Mouse (Mus musculus) liver, embryonic 14.5 days (tissue): ENCODE measurements around the gene Porcn. TPM values are rescaled to one million over a fixed set of nuclear protein-coding genes. Genes with fewer than 3 reads are reported as not detected.

ENCODE experiments used
- ATAC-seq: fragments of 200-750 bp; cut with Nextera tagmentation; 2 replicates; pipeline ENCODE4 v1.8.0; 2017; ENCODE audit warnings: moderate number of reproducible peaks, mild to moderate bottlenecking, moderate library complexity; ENCODE audit not compliant: insufficient read depth
- DNase-seq, 3 experiments: peaks; one replicate each; pipeline ENCODE4 v3.0.0-alpha.2; 2012 to 2013; ENCODE audit warnings: low read depth in 3 of 3, low spot score in 3 of 3
- H3K27ac ChIP-seq: fragments of 300-500 bp; sonication (generic); 2 replicates; pipeline ENCODE4 v1.5.1; 2014; ENCODE audit warnings: moderate library complexity, mild to moderate bottlenecking, control low read depth, inconsistent platforms
- H3K27me3 ChIP-seq: fragments of 300-500 bp; sonication (generic); 2 replicates; pipeline ENCODE4 v1.6.1; 2014; ENCODE audit warnings: mild to moderate bottlenecking, low read length, moderate library complexity; ENCODE audit not compliant: control insufficient read depth, insufficient read depth
- H3K36me3 ChIP-seq: fragments of 300-500 bp; sonication (generic); replicated peaks from 2 replicates; pipeline ENCODE4 v1.6.1; 2014; ENCODE audit warnings: low read depth; ENCODE audit not compliant: control insufficient read depth, insufficient read depth
- H3K4me1 ChIP-seq, 2 experiments: fragments of 200-500 bp in 1 of 2; fragments of 300-500 bp in 1 of 2; sonication (generic) in 1 of 2; replicated peaks; 2 replicates each; pipeline ENCODE4 v1.6.1; 2012 to 2014; ENCODE audit warnings: antibody characterized with exemption in 1 of 2, inconsistent platforms in 1 of 2, low read length in 1 of 2; ENCODE audit not compliant: control insufficient read depth in 2 of 2, insufficient read depth in 2 of 2
- H3K4me2 ChIP-seq: fragments of 300-500 bp; sonication (generic); 2 replicates; pipeline ENCODE4 v1.6.1; 2014; ENCODE audit warnings: low read depth, mild to moderate bottlenecking, control low read depth, moderate library complexity
- H3K4me3 ChIP-seq, 2 experiments: fragments of 200-500 bp in 1 of 2; fragments of 300-500 bp in 1 of 2; sonication (generic) in 1 of 2; 2 replicates each; pipeline ENCODE4 v1.5.1; 2012 to 2014; ENCODE audit warnings: low read depth in 2 of 2, low read length in 2 of 2, mild to moderate bottlenecking in 2 of 2, control low read depth in 1 of 2, inconsistent platforms in 1 of 2, moderate library complexity in 1 of 2; ENCODE audit not compliant: insufficient read depth in 1 of 2
- H3K9ac ChIP-seq: fragments of 300-500 bp; sonication (generic); replicated peaks from 2 replicates; pipeline ENCODE4 v1.6.1; 2014; ENCODE audit warnings: mild to moderate bottlenecking, control low read depth, moderate library complexity
- H3K9me3 ChIP-seq: fragments of 300-500 bp; sonication (generic); 2 replicates; pipeline ENCODE4 v1.6.1; 2016; ENCODE audit warnings: low read length, mixed read lengths; ENCODE audit not compliant: control insufficient read depth
- CTCF ChIP-seq: IDR thresholded peaks from 2 replicates; pipeline ENCODE4 v1.5.1; 2016; ENCODE audit warnings: antibody characterized with exemption, low read depth, control low read depth
- EP300 ChIP-seq: IDR thresholded peaks from 2 replicates; pipeline ENCODE4 v1.6.1; 2016; ENCODE audit warnings: antibody characterized with exemption, low read depth
- WGBS: fragments of 180-500 bp; shearing (Covaris S2); extraction: QIAGEN DNeasy Blood & Tissue Kit; methylation state at CpG from one replicate; pipeline ENCODE4 v1.1.7; 2014; ENCODE audit not compliant: insufficient replicate concordance; 5-methylcytosine and 5-hydroxymethylcytosine counted together
- polyA plus RNA-seq, 2 experiments: library from polyadenylated mRNA; depleted of rRNA in 1 of 2; stranded (reverse) in 1 of 2; unstranded in 1 of 2; fragments of >200 nt; fragmentation: Nextera tagmentation in 1 of 2; extraction: Ambion mirVana in 1 of 2; gene quantifications; 2 replicates each; pipeline versions ENCODE4 v1.2.1 to v1.2.3; 2012 to 2014

Gene Porcn
- polyA plus RNA-seq, 2 experiments: 0.53 to 1.2 TPM

- WGBS: 8% methylated on average over 18 of the region's 18 CpGs
- Histone ChIP-seq H3K27me3 (no peaks in the 10 kb centered on the region), H3K36me3 (no peaks in the 10 kb centered on the region; the same call in 1 of the 2 replicates), H3K9ac (peak overlapping the region; percentile 79), H3K27ac (peak overlapping the region; percentile 58), H3K9me3 (no peaks in the 10 kb centered on the region), H3K4me1 (peaks cover 0 to 7% of the 10 kb centered on the region in 2 experiments; a peak in 2 of 4 replicates), H3K4me3 (peak overlapping the region; percentile 85 to 97), H3K4me2 (peak overlapping the region; percentile 67)
- no peak for DNase-seq
- ATAC-seq: peak; percentile 54
- TF ChIP-seq EP300 (no peak), CTCF (no peak)
Observed at GRCm38 (mm10) chrX:8251789-8252333, 45.5 kb upstream of the Porcn start.

- Histone ChIP-seq H3K9ac (no peak overlapping the region), H3K4me2 (no peak overlapping the region), H3K27me3 (no peaks in the 10 kb centered on the region), H3K27ac (no peak overlapping the region), H3K4me1 (peaks cover 0 to 7% of the 10 kb centered on the region in 2 experiments; a peak in 2 of 4 replicates), H3K4me3 (no peak overlapping the region), H3K9me3 (no peaks in the 10 kb centered on the region), H3K36me3 (no peaks in the 10 kb centered on the region; the same call in none of the 2 replicates)
- WGBS: 77% methylated on average over 8 of the region's 8 CpGs
- ATAC-seq: no peak
- TF ChIP-seq CTCF (no peak), EP300 (no peak)
- DNase-seq: no peak
Observed at GRCm38 (mm10) chrX:8248542-8249120, 42.3 kb upstream of the Porcn start.

GRCm38 (mm10) chrX:8247680-8248079 lies 41.4 kb upstream of the Porcn start:
- Histone ChIP-seq H3K36me3 (no peaks in the 10 kb centered on the region; the same call in none of the 2 replicates), H3K4me3 (no peak overlapping the region), H3K27me3 (no peaks in the 10 kb centered on the region), H3K9ac (no peak overlapping the region), H3K27ac (no peak overlapping the region), H3K4me1 (peaks cover 0 to 7% of the 10 kb centered on the region in 2 experiments; a peak in 2 of 4 replicates), H3K9me3 (no peaks in the 10 kb centered on the region), H3K4me2 (no peak overlapping the region)
- WGBS: 78% methylated on average over 2 of the region's 2 CpGs
- no peak for TF ChIP-seq EP300
- TF ChIP-seq CTCF: peak; percentile 36
- no peak for ATAC-seq
- no peak for DNase-seq

GRCm38 (mm10) chrX:8238804-8239395 lies 32.6 kb upstream of the Porcn start:
- no peaks in the 10 kb centered on the region for H3K4me1 ChIP-seq
- H3K27me3 ChIP-seq: no peaks in the 10 kb centered on the region
- 69% methylated on average over 13 of the region's 13 CpGs for WGBS
- H3K4me2 ChIP-seq: no peak overlapping the region
- no peaks in the 10 kb centered on the region for H3K36me3 ChIP-seq
- no peak for DNase-seq
- H3K9ac ChIP-seq: no peak overlapping the region
- no peak for ATAC-seq
- no peak overlapping the region for H3K4me3 ChIP-seq
- no peak overlapping the region for H3K27ac ChIP-seq
- TF ChIP-seq EP300 (no peak), CTCF (no peak)
- H3K9me3 ChIP-seq: no peaks in the 10 kb centered on the region

- no peak for ATAC-seq
- Histone ChIP-seq H3K9me3 (no peaks in the 10 kb centered on the region), H3K4me3 (no peak overlapping the region), H3K27ac (no peak overlapping the region), H3K9ac (no peak overlapping the region), H3K36me3 (no peaks in the 10 kb centered on the region), H3K27me3 (no peaks in the 10 kb centered on the region), H3K4me2 (no peak overlapping the region), H3K4me1 (peaks cover 2 to 4% of the 10 kb centered on the region in 2 experiments; a peak in 2 of 4 replicates)
- no peak for DNase-seq
- 54% methylated on average over 2 of the region's 2 CpGs for WGBS
- no peak for TF ChIP-seq EP300
- TF ChIP-seq CTCF: no peak
Observed at GRCm38 (mm10) chrX:8236704-8237103, 30.4 kb upstream of the Porcn start.
